Mouse (Mus musculus) adrenal gland, postnatal 10 days (tissue): ENCODE results near the gene Bicral. TPM values are rescaled to one million over a fixed set of nuclear protein-coding genes. Genes with fewer than 3 reads are reported as not detected.

ENCODE experiments used
- DNase-seq: peaks from one replicate; pipeline ENCODE4 v3.0.0; 2021; ENCODE audit warnings: mixed read lengths
- total RNA-seq, 2 experiments: library from RNA; stranded (reverse); gene quantifications; 2 replicates each; pipeline ENCODE4 v1.2.3; 2021

Bicral gene
- total RNA-seq, 2 experiments from 2014 or later: 15.2 to 19.0 TPM

DNA sequence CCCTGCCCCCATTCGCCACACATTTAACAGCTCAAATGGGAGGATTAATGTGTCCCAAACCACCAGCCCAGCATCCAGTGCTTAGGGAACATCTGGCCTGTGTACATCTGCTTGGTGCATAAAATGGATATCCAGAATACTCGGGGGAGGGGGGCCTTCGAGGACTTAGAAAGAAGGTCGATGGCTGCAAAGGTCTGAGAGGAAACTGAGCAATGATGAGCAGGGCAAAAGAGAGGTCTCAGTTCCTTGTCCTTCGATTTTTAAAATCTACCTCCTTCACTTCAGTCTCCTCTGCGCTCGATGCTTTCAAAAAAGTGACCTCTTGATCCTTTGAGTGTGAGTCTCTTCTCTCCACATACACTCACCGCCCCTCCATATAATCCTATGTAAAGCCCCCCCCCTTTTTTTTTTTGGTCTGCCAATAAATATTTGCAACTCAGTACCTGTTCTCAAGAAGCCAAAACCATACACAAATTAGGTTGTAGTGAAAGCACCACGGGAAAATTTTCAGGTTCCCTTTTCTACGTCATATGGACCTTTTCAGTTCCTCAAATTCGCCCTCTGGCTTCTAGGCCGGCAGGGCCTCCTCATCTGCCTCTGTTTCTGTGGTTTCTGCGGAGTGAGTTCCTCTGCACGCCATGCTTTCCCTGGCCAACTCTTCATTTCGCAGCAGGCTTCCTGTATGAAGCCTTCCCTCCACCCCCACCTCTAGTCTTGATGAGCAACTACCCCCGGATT lies 107.1 kb downstream of the Bicral start:
- DNase-seq: no peak

DNA sequence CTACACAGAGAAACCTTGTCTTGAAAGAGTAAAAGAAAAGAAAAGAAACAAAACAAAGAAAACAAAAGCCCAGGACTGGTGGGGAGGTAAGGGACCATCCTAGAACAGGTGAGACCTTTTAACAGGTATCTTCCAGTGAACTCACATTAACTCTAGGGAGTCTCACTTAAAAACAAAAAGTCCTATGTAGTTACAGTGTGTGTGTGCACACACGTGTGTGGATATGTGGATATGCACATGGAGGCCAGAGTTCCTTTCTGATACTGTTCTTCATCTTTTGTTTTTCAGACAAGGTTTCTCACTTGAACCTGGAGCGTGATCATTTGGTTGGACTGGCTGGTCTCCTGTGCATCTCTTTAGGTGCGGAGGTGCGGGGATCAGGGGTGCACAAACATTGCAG lies 107.7 kb downstream of the Bicral start:
- DNase-seq: no peak

DNA sequence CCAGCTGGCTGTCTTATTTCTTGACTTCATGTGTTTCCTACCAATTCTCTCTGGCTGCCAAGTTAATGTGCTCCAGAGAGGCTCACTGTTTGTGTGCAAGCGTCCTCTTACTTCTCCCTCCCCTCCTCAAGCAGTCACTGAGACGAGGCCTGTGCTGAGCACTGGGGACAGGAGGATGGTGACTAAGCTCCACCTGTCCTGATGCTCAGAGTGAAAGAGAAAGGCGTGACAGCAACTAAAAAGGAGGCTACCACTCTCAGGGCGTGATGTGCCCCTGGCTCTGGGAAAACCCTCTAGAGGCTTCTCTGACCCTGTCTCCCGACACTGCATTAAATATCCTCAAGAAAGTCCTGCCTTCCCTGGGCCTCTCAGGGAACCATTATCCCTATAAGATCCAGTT lies 109.0 kb downstream of the Bicral start:
- no peak for DNase-seq

Other genes with a start within 250 kb of the Bicral start
- 10 to 100 TPM; 19.6 to 21.4 TPM for gene Ptk7, start 229.0 kb downstream of the Bicral start, total RNA-seq
- gene Klc4, start 212.5 kb downstream of the Bicral start, total RNA-seq: 10 to 100 TPM; 31.9 to 34.9 TPM
- 100 to 1,000 TPM; 142 to 147 TPM for gene Mrpl2, start 212.3 kb downstream of the Bicral start, total RNA-seq
- 10 to 100 TPM; 48.5 to 61.7 TPM for gene Cul7, start 208.1 kb downstream of the Bicral start, total RNA-seq
- gene Rrp36, start 184.1 kb downstream of the Bicral start, total RNA-seq: 10 to 100 TPM; 24.0 to 27.1 TPM
- gene Mea1, start 179.7 kb downstream of the Bicral start, total RNA-seq: 10 to 100 TPM; 88.1 to 90.3 TPM
- gene Klhdc3, start 177.6 kb downstream of the Bicral start, total RNA-seq: 100 to 1,000 TPM in 1 of 2 experiments, 10 to 100 TPM in 1; 97.0 to 110 TPM
- 10 to 100 TPM; 43.7 to 49.7 TPM for gene Ppp2r5d, start 153.4 kb downstream of the Bicral start, total RNA-seq
- gene Pex6, start 147.0 kb downstream of the Bicral start, total RNA-seq: 10 to 100 TPM; 67.8 to 81.8 TPM
- gene Gnmt, start 129.3 kb downstream of the Bicral start, total RNA-seq: 10 to 100 TPM; 18.0 to 54.7 TPM
- 10 to 100 TPM; 42.2 to 46.5 TPM for gene Cnpy3, start 106.3 kb downstream of the Bicral start, total RNA-seq
- not detected for gene Ptcra, start 94.8 kb downstream of the Bicral start, total RNA-seq
- 10 to 100 TPM; 68.3 to 72.5 TPM for gene 2310039H08Rik, start 85.8 kb downstream of the Bicral start, total RNA-seq
- gene Rpl7l1, start 75.8 kb downstream of the Bicral start, total RNA-seq: 10 to 100 TPM; 84.3 to 99.2 TPM
- gene Tbcc, start 32.2 kb upstream of the Bicral start, total RNA-seq: 10 to 100 TPM; 21.6 to 23.3 TPM
- gene Prph2, start 52.0 kb upstream of the Bicral start, total RNA-seq: not detected
- gene Ubr2, start 152.1 kb upstream of the Bicral start, total RNA-seq: 10 to 100 TPM; 55.9 to 63.7 TPM